Mouse (Mus musculus): ENCODE data around the gene Dpagt1. TPM values are rescaled to one million over a fixed set of nuclear protein-coding genes. Genes with fewer than 3 reads are reported as not detected.

Dpagt1 gene
- total and polyA plus RNA-seq, 3 experiments = 14.9 to 43.5 TPM; not detected in 1

GRCm38 (mm10) chr9:44351396-44351795 lies 25.6 kb downstream of the Dpagt1 start:
- Histone ChIP-seq H3K9ac (ENCODE audit: control insufficient read depth, low read depth, low read length, poor library complexity, severe bottlenecking) (no peak overlapping the region), H3K4me3 (ENCODE audit: control insufficient read depth in 1 of 2, insufficient read depth in 1 of 2, low read depth in 2 of 2, low read length in 2 of 2) (no peak overlapping the region), H3K9me3 (replicated peaks; ENCODE audit: insufficient read depth, low read length) (no peaks in the 10 kb centered on the region), H3K4me1 (ENCODE audit: control insufficient read depth in 1 of 2, insufficient read depth in 2 of 2, low read length in 2 of 2) (no peaks in the 10 kb centered on the region), H3K79me2 (ENCODE audit: control insufficient read depth, insufficient read depth, low read length, poor library complexity) (no peaks in the 10 kb centered on the region), H3K27ac (ENCODE audit: control insufficient read depth, low read depth, low read length) (no peak overlapping the region), H3K27me3 (ENCODE audit: control insufficient read depth in 1 of 2, insufficient read depth in 2 of 2, low read length in 2 of 2) (no peaks in the 10 kb centered on the region), H3K36me3 (ENCODE audit: control insufficient read depth in 1 of 2, insufficient read depth in 2 of 2, low read length in 2 of 2) (peaks cover 0 to 19% of the 10 kb centered on the region in 2 experiments; a peak in 2 of 4 replicates)
- DNase-seq (ENCODE audit: low read depth, low spot score) = no peak
- TF ChIP-seq GABPA (IDR thresholded peaks at IDR 0.05; ENCODE audit: low read depth, low read length) (no peak), RAD21 (IDR thresholded peaks at IDR 0.05; ENCODE audit: low read depth, low read length) (no peak), MYB (IDR thresholded peaks at IDR 0.05; ENCODE audit: low read depth, low read length) (no peak), MAFK (IDR thresholded peaks at IDR 0.05; ENCODE audit: borderline replicate concordance, low read depth, low read length) (no peak), NRF1 (IDR thresholded peaks at IDR 0.05; ENCODE audit: insufficient read depth, low read depth, low read length, poor library complexity, severe bottlenecking) (no peak), TAL1 (IDR thresholded peaks at IDR 0.05; ENCODE audit: low read length) (no peak), TCF12 (IDR thresholded peaks at IDR 0.05; ENCODE audit: low read depth, low read length) (no peak), UBTF (IDR thresholded peaks at IDR 0.05; ENCODE audit: borderline replicate concordance, insufficient read depth, low read depth, low read length) (no peak), POLR2AphosphoS5 (IDR thresholded peaks at IDR 0.05; ENCODE audit: borderline replicate concordance, low read depth, low read length) (no peak), TBP (IDR thresholded peaks at IDR 0.05; ENCODE audit: low read depth, low read length) (no peak), ZC3H11A (IDR thresholded peaks at IDR 0.05; ENCODE audit: low read depth, low read length) (no peak), HCFC1 (IDR thresholded peaks at IDR 0.05; ENCODE audit: low read depth, low read length) (no peak), MAZ (IDR thresholded peaks at IDR 0.05; ENCODE audit: low read depth, low read length) (no peak), MXI1 (IDR thresholded peaks at IDR 0.05; ENCODE audit: low read depth, low read length) (no peak)

GRCm38 (mm10) chr9:44352337-44352736 lies 26.5 kb downstream of the Dpagt1 start:
- no peak overlapping the region for H3K9ac ChIP-seq (ENCODE audit: control insufficient read depth, low read depth, low read length, poor library complexity, severe bottlenecking)
- peaks cover 0 to 19% of the 10 kb centered on the region in 2 experiments; a peak in 2 of 4 replicates for H3K36me3 ChIP-seq (ENCODE audit: control insufficient read depth in 1 of 2, insufficient read depth in 2 of 2, low read length in 2 of 2)
- no peak overlapping the region for H3K4me3 ChIP-seq (ENCODE audit: control insufficient read depth in 1 of 2, insufficient read depth in 1 of 2, low read depth in 2 of 2, low read length in 2 of 2)
- no peaks in the 10 kb centered on the region for H3K9me3 ChIP-seq (replicated peaks; ENCODE audit: insufficient read depth, low read length)
- no peak for DNase-seq (ENCODE audit: low read depth, low spot score)
- H3K27ac ChIP-seq (ENCODE audit: control insufficient read depth, low read depth, low read length) = no peak overlapping the region
- TF ChIP-seq RCOR1 (IDR thresholded peaks at IDR 0.05; ENCODE audit: low read depth, low read length) (no peak), USF2 (IDR thresholded peaks at IDR 0.05; ENCODE audit: borderline replicate concordance in 1 of 2, insufficient read depth in 1 of 2, low read depth in 1 of 2, low read length in 2 of 2) (no peak), NELFE (IDR thresholded peaks at IDR 0.05; ENCODE audit: low read depth, low read length) (no peak), BHLHE40 (IDR thresholded peaks at IDR 0.05; ENCODE audit: borderline replicate concordance, low read depth, low read length) (no peak), TCF12 (IDR thresholded peaks at IDR 0.05; ENCODE audit: low read depth, low read length) (no peak), ZNF384 (IDR thresholded peaks at IDR 0.05; ENCODE audit: low read depth, low read length) (no peak), MXI1 (IDR thresholded peaks at IDR 0.05; ENCODE audit: low read depth, low read length) (no peak), MEF2A (IDR thresholded peaks at IDR 0.05; ENCODE audit: extremely low read depth, insufficient replicate concordance, low read depth, low read length, poor library complexity, severe bottlenecking) (no peak)
- H3K27me3 ChIP-seq (ENCODE audit: control insufficient read depth in 1 of 2, insufficient read depth in 2 of 2, low read length in 2 of 2) = no peaks in the 10 kb centered on the region
- no peaks in the 10 kb centered on the region for H3K4me1 ChIP-seq (ENCODE audit: control insufficient read depth in 1 of 2, insufficient read depth in 2 of 2, low read length in 2 of 2)
- no peaks in the 10 kb centered on the region for H3K79me2 ChIP-seq (ENCODE audit: control insufficient read depth, insufficient read depth, low read length, poor library complexity)
